Mouse (Mus musculus) spleen, adult 2 months (tissue): ENCODE measurements around the gene Rgs12.

Experiments used
- CTCF ChIP-seq: fragments of 200-500 bp; IDR thresholded peaks from 2 replicates; pipeline ENCODE4 v1.5.1; 2011; ENCODE audit warnings: mild to moderate bottlenecking, inconsistent platforms; ENCODE audit not compliant: insufficient read depth, insufficient read length, insufficient replicate concordance; ENCODE audit errors: extremely low read depth
- POLR2A ChIP-seq: fragments of 200-500 bp; IDR thresholded peaks from 2 replicates; pipeline ENCODE4 v1.6.1; 2011; ENCODE audit warnings: low read depth, low read length, inconsistent platforms

GRCm38 (mm10) chr5:35084913-35085312 is 135.7 kb downstream of the Rgs12 start:
- no peak for TF ChIP-seq CTCF
- TF ChIP-seq POLR2A, result no peak
